Mouse (Mus musculus): ENCODE results near the gene Snx29.
A peak's percentile ranks its signal among the peaks of the same experiment; 100 is the strongest.

Snx29 gene

GRCm38 (mm10) chr16:11450626-11451025 is 127.9 kb downstream of the Snx29 start:
- DNase-seq (ENCODE audit: low read depth): no peak

- no peak for DNase-seq (ENCODE audit: low read depth)
Measured at GRCm38 (mm10) chr16:11454871-11455270, 132.2 kb downstream of the Snx29 start.

- peak; percentile 61 for DNase-seq (ENCODE audit: low read depth)
Measured at GRCm38 (mm10) chr16:11455545-11456140, 132.9 kb downstream of the Snx29 start.

GRCm38 (mm10) chr16:11456141-11456645 is 133.5 kb downstream of the Snx29 start:
- peak; percentile 68 for DNase-seq (ENCODE audit: low read depth)

- DNase-seq (ENCODE audit: low read depth): no peak
Measured at GRCm38 (mm10) chr16:11457136-11457535, 134.4 kb downstream of the Snx29 start.

GRCm38 (mm10) chr16:11457609-11458350 is 135.1 kb downstream of the Snx29 start:
- DNase-seq (ENCODE audit: low read depth): no peak

GRCm38 (mm10) chr16:11460210-11460609 is 137.5 kb downstream of the Snx29 start:
- no peak for DNase-seq (ENCODE audit: low read depth)

GRCm38 (mm10) chr16:11461612-11462011 is 138.9 kb downstream of the Snx29 start:
- DNase-seq (ENCODE audit: low read depth): peak; percentile 73

GRCm38 (mm10) chr16:11468533-11469179 is 145.9 kb downstream of the Snx29 start:
- DNase-seq (ENCODE audit: low read depth): no peak

- DNase-seq (ENCODE audit: low read depth): no peak
Measured at GRCm38 (mm10) chr16:11469491-11469890, 146.8 kb downstream of the Snx29 start.

- no peak for DNase-seq (ENCODE audit: low read depth)
Measured at GRCm38 (mm10) chr16:11471246-11471645, 148.5 kb downstream of the Snx29 start.

- no peak for DNase-seq (ENCODE audit: low read depth)
Measured at GRCm38 (mm10) chr16:11472852-11473251, 150.1 kb downstream of the Snx29 start.

- no peak for DNase-seq (ENCODE audit: low read depth)
Measured at GRCm38 (mm10) chr16:11473474-11473873, 150.8 kb downstream of the Snx29 start.

- DNase-seq (ENCODE audit: low read depth): no peak
Measured at GRCm38 (mm10) chr16:11473893-11474505, 151.3 kb downstream of the Snx29 start.

- no peak for DNase-seq (ENCODE audit: low read depth)
Measured at GRCm38 (mm10) chr16:11475137-11475943, 152.6 kb downstream of the Snx29 start.

GRCm38 (mm10) chr16:11476314-11476713 is 153.6 kb downstream of the Snx29 start:
- DNase-seq (ENCODE audit: low read depth): no peak

- no peak for DNase-seq (ENCODE audit: low read depth)
Measured at GRCm38 (mm10) chr16:11476968-11477367, 154.3 kb downstream of the Snx29 start.

- no peak for DNase-seq (ENCODE audit: low read depth)
Measured at GRCm38 (mm10) chr16:11477591-11477990, 154.9 kb downstream of the Snx29 start.

GRCm38 (mm10) chr16:11479605-11480004 is 156.9 kb downstream of the Snx29 start:
- DNase-seq (ENCODE audit: low read depth): no peak

GRCm38 (mm10) chr16:11482189-11482588 is 159.5 kb downstream of the Snx29 start:
- no peak for DNase-seq (ENCODE audit: low read depth)

GRCm38 (mm10) chr16:11494895-11495294 is 172.2 kb downstream of the Snx29 start:
- DNase-seq (ENCODE audit: low read depth): no peak

Measured in fibroblast of lung, adult 2 months (primary cell).